Mouse (Mus musculus) left cerebral cortex, adult 9 months (tissue): ENCODE measurements at regions not wholly inside any gene's neighbourhood (a gene's known extent, or its start where the extent isn't known, plus 50 kb on each side); places are given as distances from the start of the nearest gene placed in this dataset.

ENCODE experiments used
- DNase-seq, 2 experiments: peaks; one replicate each; pipeline ENCODE4 v3.0.0; 2022; ENCODE audit warnings: low spot score in 2 of 2

- no peak for DNase-seq
Observed at GRCm38 (mm10) chr6:51179741-51180537, 252.5 kb upstream of the Nfe2l3 start.

- no peak for DNase-seq
Observed at GRCm38 (mm10) chr6:51180881-51181875, 251.3 kb upstream of the Nfe2l3 start.

GRCm38 (mm10) chr6:51181905-51182304, 250.6 kb upstream of the Nfe2l3 start:
- DNase-seq, result no peak

- DNase-seq, result no peak
Observed at GRCm38 (mm10) chr6:51182771-51183284, 249.6 kb upstream of the Nfe2l3 start.

- DNase-seq, result no peak
Observed at GRCm38 (mm10) chr6:51183576-51184420, 248.7 kb upstream of the Nfe2l3 start.

GRCm38 (mm10) chr6:51184500-51184899, 248.0 kb upstream of the Nfe2l3 start:
- DNase-seq, result no peak

GRCm38 (mm10) chr6:51185201-51185600, 247.3 kb upstream of the Nfe2l3 start:
- no peak for DNase-seq

- no peak for DNase-seq
Observed at GRCm38 (mm10) chr6:51189173-51189572, 243.3 kb upstream of the Nfe2l3 start.

GRCm38 (mm10) chr6:51192826-51193225, 239.6 kb upstream of the Nfe2l3 start:
- no peak for DNase-seq

GRCm38 (mm10) chr6:51193356-51193755, 239.1 kb upstream of the Nfe2l3 start:
- DNase-seq, result no peak

- DNase-seq, result no peak
Observed at GRCm38 (mm10) chr6:51196391-51196790, 236.1 kb upstream of the Nfe2l3 start.

- no peak for DNase-seq
Observed at GRCm38 (mm10) chr6:51197000-51197774, 235.3 kb upstream of the Nfe2l3 start.

GRCm38 (mm10) chr6:51200207-51200606, 232.3 kb upstream of the Nfe2l3 start:
- no peak for DNase-seq

GRCm38 (mm10) chr6:51200837-51201236, 231.6 kb upstream of the Nfe2l3 start:
- no peak for DNase-seq

GRCm38 (mm10) chr6:51204306-51204705, 228.2 kb upstream of the Nfe2l3 start:
- DNase-seq, result no peak

GRCm38 (mm10) chr6:51205411-51205810, 227.1 kb upstream of the Nfe2l3 start:
- DNase-seq, result no peak

- DNase-seq, result peak in 1 of 2 experiments; percentile 52
Observed at GRCm38 (mm10) chr6:51206712-51207505, 225.6 kb upstream of the Nfe2l3 start.

GRCm38 (mm10) chr6:51207587-51208361, 224.7 kb upstream of the Nfe2l3 start:
- no peak for DNase-seq
